In the genomic region with DNA sequence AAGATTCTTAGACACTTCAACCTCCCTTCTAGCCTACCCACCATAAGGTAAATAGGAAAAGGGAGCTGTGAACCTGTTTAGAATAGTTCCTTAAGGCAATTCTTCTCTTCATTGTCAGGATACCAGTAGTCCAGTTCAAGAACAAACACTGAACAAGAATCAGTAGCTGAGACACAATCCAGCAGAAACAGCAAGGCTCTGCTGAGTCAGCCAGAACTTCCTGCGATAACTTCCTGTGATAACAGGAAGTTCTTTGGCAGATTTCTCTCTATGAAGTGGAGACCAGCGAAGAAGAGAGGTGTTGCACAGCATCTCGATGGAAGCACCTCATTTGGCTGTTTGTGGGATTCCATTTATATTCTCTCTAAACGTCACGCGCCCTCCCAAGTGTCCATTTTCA, we compare ENCODE assay signal across 20 mouse cellular contexts.
"Had no signal": no experiment of that assay in that cellular context is flagged by ENCODE, and none has a peak within 500 bp of the region (broad histone marks: within the 10 kb centered on the region; RNA-seq: fewer than 3 reads in every experiment).

No protein-coding gene starts in this region.

- H3K9ac ChIP-seq: liver, embryonic 14.5 days; lung, embryonic 15.5 days; midbrain, embryonic 15.5 days; neural tube, embryonic 12.5 days had no signal

- H3K36me3 ChIP-seq: lung, embryonic 15.5 days; midbrain, embryonic 15.5 days; neural tube, embryonic 12.5 days had no signal

- H3K27ac ChIP-seq: liver, embryonic 14.5 days; lung, embryonic 15.5 days; midbrain, embryonic 15.5 days; neural tube, embryonic 12.5 days; stomach, postnatal 0 days had no signal

- H3K4me2 ChIP-seq: liver, embryonic 11.5 days; lung, embryonic 15.5 days; midbrain, embryonic 11.5 days; midbrain, embryonic 15.5 days; neural tube, embryonic 12.5 days had no signal

- H3K4me3 ChIP-seq: lung, embryonic 15.5 days; megakaryocyte, embryonic 14.5 days; midbrain, embryonic 15.5 days; neural tube, embryonic 12.5 days had no signal

- H3K4me1 ChIP-seq: lung, embryonic 15.5 days; neural tube, embryonic 12.5 days had no signal

- H3K9me3 ChIP-seq: lung, embryonic 15.5 days; midbrain, embryonic 15.5 days; neural tube, embryonic 12.5 days had no signal

- DNase-seq: kidney, adult 18-20 months; kidney, adult 9 months; kidney, postnatal 14 days; kidney, postnatal 4 days; left cerebral cortex, postnatal 4 days; lung, adult 18-20 months; lung, postnatal 10 days; lung, postnatal 36 days; right cerebral cortex, postnatal 4 days; thymus, adult 2 months; thymus, postnatal 36 days had no signal

- ATAC-seq: intestine, embryonic 16.5 days; midbrain, embryonic 15.5 days had no signal

- H3K27me3 ChIP-seq: lung, embryonic 15.5 days; megakaryocyte, embryonic 14.5 days; midbrain, embryonic 15.5 days; neural tube, embryonic 12.5 days had no signal
